Mouse (Mus musculus) cortical plate, adult 2 months (tissue): Measurements from ENCODE around the gene Gnat2.

Experiments used
- CTCF ChIP-seq: fragments of 200-500 bp; IDR thresholded peaks from 2 replicates; pipeline ENCODE4 v1.5.1; 2011; ENCODE audit warnings: mild to moderate bottlenecking, control low read depth, low read length; ENCODE audit not compliant: insufficient read depth; ENCODE audit errors: extremely low read depth
- POLR2A ChIP-seq: fragments of 200-500 bp; IDR thresholded peaks from 2 replicates; pipeline ENCODE4 v1.6.1; 2011; ENCODE audit warnings: mild to moderate bottlenecking, low read length, control low read depth; ENCODE audit not compliant: insufficient read depth; ENCODE audit errors: extremely low read depth

DNA sequence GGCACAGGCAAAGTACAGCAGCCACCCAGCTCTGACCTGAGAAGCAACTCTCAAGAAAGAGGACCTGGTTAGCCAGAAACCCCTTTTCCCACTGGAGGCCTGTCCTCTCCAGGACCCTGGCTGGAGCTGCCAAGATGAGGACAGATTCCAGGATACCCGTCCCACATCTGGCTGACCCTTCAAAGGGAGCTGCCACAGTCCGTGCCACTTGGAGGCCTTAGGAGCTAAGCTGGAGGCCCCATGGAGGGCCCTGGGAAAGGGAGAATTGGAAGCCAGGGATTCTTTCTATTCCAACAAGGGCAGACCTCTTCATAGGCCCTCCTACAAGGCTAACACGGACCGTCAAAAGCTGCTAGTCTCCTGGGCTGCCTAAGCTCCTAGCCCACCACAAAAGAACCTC lies 10.9 kb upstream of the Gnat2 start:
- TF ChIP-seq CTCF (no peak), POLR2A (no peak)
